Mouse (Mus musculus) lung, embryonic 14.5 days (tissue): ENCODE results near the gene Pcnx2. TPM values are rescaled to one million over a fixed set of nuclear protein-coding genes. Genes with fewer than 3 reads are reported as not detected.

Source experiments
- ATAC-seq: fragments of 200-750 bp; cut with Nextera tagmentation; 2 replicates; pipeline ENCODE4 v1.8.0; 2017; ENCODE audit warnings: mild to moderate bottlenecking, moderate TSS enrichment, moderate library complexity; ENCODE audit not compliant: insufficient read depth
- DNase-seq: peaks from one replicate; pipeline ENCODE4 v3.0.0-alpha.2; 2015
- H3K27ac ChIP-seq: fragments of 300-500 bp; sonication (generic); 2 replicates; pipeline ENCODE4 v1.5.1; 2014; ENCODE audit warnings: low read depth, mild to moderate bottlenecking, moderate library complexity
- H3K27me3 ChIP-seq: fragments of 300-500 bp; sonication (generic); 2 replicates; pipeline ENCODE4 v1.6.1; 2014; ENCODE audit warnings: low read length, control low read depth; ENCODE audit not compliant: insufficient read depth
- H3K36me3 ChIP-seq: fragments of 300-500 bp; sonication (generic); 2 replicates; pipeline ENCODE4 v1.6.1; 2014; ENCODE audit warnings: control low read depth; ENCODE audit not compliant: insufficient read depth
- H3K4me1 ChIP-seq: fragments of 300-500 bp; sonication (generic); 2 replicates; pipeline ENCODE4 v1.6.1; 2014; ENCODE audit warnings: antibody characterized with exemption, control low read depth; ENCODE audit not compliant: insufficient read depth
- H3K4me2 ChIP-seq: fragments of 300-500 bp; sonication (generic); 2 replicates; pipeline ENCODE4 v1.6.1; 2014; ENCODE audit warnings: mild to moderate bottlenecking
- H3K4me3 ChIP-seq: fragments of 300-500 bp; sonication (generic); 2 replicates; pipeline ENCODE4 v1.5.1; 2014; ENCODE audit warnings: low read depth, low read length
- H3K9ac ChIP-seq: fragments of 300-500 bp; sonication (generic); 2 replicates; pipeline ENCODE4 v1.6.1; 2014
- H3K9me3 ChIP-seq: fragments of 300-500 bp; sonication (generic); 2 replicates; pipeline ENCODE4 v1.6.1; 2016; ENCODE audit warnings: low read depth, low read length, control low read depth
- CTCF ChIP-seq: IDR thresholded peaks from 2 replicates; pipeline ENCODE4 v1.5.1; 2016; ENCODE audit warnings: antibody characterized with exemption, low read depth
- WGBS: fragments of 180-500 bp; shearing (Covaris S2); extraction: QIAGEN DNeasy Blood & Tissue Kit; methylation state at CpG from one replicate; pipeline ENCODE4 v1.1.7; 2014; 5-methylcytosine and 5-hydroxymethylcytosine counted together
- polyA plus RNA-seq: library from polyadenylated mRNA; unstranded; fragments of >200 nt; fragmentation: Nextera tagmentation; extraction: Ambion mirVana; gene quantifications from 2 replicates; pipeline ENCODE4 v1.2.1, GENCODE M21; 2014

Gene Pcnx2
- polyA plus RNA-seq, 1 experiment from 2014 or later: not detected

DNA sequence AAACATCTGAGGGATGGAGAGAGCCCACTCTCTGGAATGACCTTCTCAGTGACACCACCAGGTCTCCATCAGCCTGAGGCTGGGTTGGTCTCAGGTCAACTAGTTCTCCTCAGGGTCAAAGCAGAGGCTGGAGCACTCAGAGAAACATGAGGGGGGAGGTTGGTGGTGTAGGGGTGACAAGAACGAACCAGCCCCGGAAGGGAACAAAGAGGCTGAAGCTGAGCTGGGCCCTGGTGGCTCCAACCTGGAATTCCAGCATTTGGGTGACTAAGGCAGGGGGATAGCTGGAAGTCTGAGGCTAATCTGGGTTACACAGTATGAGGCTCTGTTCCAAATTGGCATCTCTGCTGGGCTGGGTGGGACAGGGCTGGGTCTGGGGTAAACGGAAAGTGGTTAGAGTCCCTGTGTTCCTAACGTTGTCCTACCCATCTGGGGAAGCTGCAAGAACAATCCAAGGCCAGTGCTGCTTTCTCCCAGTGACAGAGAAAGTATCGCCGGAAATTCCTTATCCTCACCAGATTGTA, 27.9 kb downstream of the Pcnx2 start:
- Histone ChIP-seq H3K27ac (no peak overlapping the region), H3K36me3 (no peaks in the 10 kb centered on the region), H3K27me3 (no peaks in the 10 kb centered on the region), H3K4me3 (no peak overlapping the region), H3K9me3 (no peaks in the 10 kb centered on the region), H3K4me2 (no peak overlapping the region), H3K9ac (no peak overlapping the region), H3K4me1 (no peaks in the 10 kb centered on the region; the same call in 1 of the 2 replicates)
- peak; percentile 15; the same call in 1 of the 2 replicates for ATAC-seq
- no peak for DNase-seq
- WGBS: 15% methylated on average over 6 of the region's 6 CpGs
- no peak for TF ChIP-seq CTCF

GRCm38 (mm10) chr8:125869739-125870138, 28.4 kb downstream of the Pcnx2 start:
- ATAC-seq (no peak), DNase-seq (no peak)
- Histone ChIP-seq H3K9ac (no peak overlapping the region), H3K9me3 (no peaks in the 10 kb centered on the region), H3K4me1 (no peaks in the 10 kb centered on the region; the same call in 1 of the 2 replicates), H3K4me2 (no peak overlapping the region), H3K27ac (no peak overlapping the region), H3K36me3 (no peaks in the 10 kb centered on the region), H3K4me3 (no peak overlapping the region), H3K27me3 (no peaks in the 10 kb centered on the region)
- no peak for TF ChIP-seq CTCF
- WGBS: 73% methylated on average over 3 of the region's 3 CpGs

DNA sequence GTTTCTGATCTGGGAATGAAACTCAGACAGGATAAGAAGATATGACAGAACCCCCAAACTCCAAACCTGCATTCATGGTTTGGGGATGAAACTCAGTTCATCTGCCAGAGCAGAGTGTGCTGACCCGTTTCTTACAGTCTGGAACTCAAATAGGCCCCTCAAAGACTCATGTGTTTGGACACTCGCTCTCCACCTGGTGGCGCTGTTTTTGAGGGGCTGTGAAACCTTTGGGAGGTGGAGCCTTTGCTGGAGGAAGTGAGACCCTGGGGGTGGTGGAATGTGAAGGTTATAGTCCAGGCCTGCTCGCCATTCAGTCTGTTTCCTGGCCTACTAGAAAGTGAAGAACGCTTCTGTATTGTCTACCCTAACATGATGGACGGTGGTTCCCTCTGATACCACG, 29.6 kb downstream of the Pcnx2 start:
- DNase-seq (peak; percentile 15), ATAC-seq (no peak)
- Histone ChIP-seq H3K9me3 (no peaks in the 10 kb centered on the region), H3K27me3 (no peaks in the 10 kb centered on the region), H3K4me2 (no peak overlapping the region), H3K4me1 (no peaks in the 10 kb centered on the region; the same call in 1 of the 2 replicates), H3K9ac (no peak overlapping the region), H3K36me3 (no peaks in the 10 kb centered on the region), H3K27ac (no peak overlapping the region), H3K4me3 (no peak overlapping the region)
- TF ChIP-seq CTCF: peak; percentile 44
- 44% methylated on average over 7 of the region's 7 CpGs for WGBS

DNA sequence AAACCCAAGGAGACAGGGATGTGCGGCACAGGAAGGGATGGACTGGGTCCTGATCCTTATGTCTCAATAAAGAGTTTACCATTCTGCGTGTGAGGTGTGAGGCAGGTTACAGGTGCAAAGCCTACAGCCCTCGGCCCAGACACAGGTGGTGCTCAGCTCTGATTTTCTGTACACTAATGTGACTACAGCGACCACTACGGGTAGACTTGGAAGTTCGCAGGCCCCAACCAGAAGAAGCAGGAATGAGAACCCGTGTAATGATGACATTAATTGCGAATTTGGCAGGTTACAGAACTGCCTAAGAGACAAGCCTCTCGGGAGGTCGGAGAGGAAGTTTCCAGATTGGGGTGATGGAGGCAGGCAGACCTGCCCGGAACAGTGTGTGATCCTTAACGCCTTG, 32.0 kb downstream of the Pcnx2 start:
- Histone ChIP-seq H3K4me3 (no peak overlapping the region), H3K9me3 (no peaks in the 10 kb centered on the region), H3K27ac (no peak overlapping the region), H3K9ac (no peak overlapping the region), H3K4me2 (no peak overlapping the region), H3K4me1 (no peaks in the 10 kb centered on the region), H3K27me3 (no peaks in the 10 kb centered on the region), H3K36me3 (no peaks in the 10 kb centered on the region)
- peak; percentile 38 for TF ChIP-seq CTCF
- ATAC-seq: no peak
- WGBS: 65% methylated on average over 12 of the region's 12 CpGs
- no peak for DNase-seq

GRCm38 (mm10) chr8:125857251-125857650, 40.9 kb downstream of the Pcnx2 start:
- Histone ChIP-seq H3K36me3 (no peaks in the 10 kb centered on the region), H3K9me3 (no peaks in the 10 kb centered on the region), H3K4me3 (no peak overlapping the region), H3K9ac (no peak overlapping the region), H3K4me2 (no peak overlapping the region), H3K27me3 (no peaks in the 10 kb centered on the region), H3K4me1 (no peaks in the 10 kb centered on the region), H3K27ac (no peak overlapping the region)
- 44% methylated on average over 6 of the region's 6 CpGs for WGBS
- DNase-seq (no peak), ATAC-seq (no peak)
- no peak for TF ChIP-seq CTCF

DNA sequence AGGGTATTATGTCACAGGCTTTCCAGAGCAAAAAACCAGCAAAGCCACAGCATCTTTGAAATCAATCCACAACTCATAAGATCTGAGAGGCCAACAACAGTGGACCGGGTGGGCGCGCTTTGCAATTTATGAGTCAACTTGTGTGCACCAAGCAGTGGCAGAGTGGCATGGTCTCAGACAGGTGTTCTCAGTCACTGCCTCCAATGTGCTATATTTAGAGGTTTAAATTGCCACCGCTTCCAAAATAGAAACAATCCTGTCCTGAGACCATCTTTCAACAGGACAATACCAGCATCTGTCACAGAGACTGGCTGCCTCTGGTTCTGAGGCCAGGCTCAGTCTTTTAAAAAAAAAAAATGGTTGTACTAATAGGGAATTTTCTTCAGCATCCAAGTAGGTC, 42.0 kb downstream of the Pcnx2 start:
- ATAC-seq: no peak
- no peaks in the 10 kb centered on the region for H3K4me1 ChIP-seq

GRCm38 (mm10) chr8:125854379-125854778, 43.7 kb downstream of the Pcnx2 start:
- no peak overlapping the region for H3K4me2 ChIP-seq
- H3K36me3 ChIP-seq: no peaks in the 10 kb centered on the region
- no peak overlapping the region for H3K27ac ChIP-seq
- DNase-seq (no peak), ATAC-seq (no peak)
- H3K4me3 ChIP-seq: no peak overlapping the region
- 75% methylated on average over 7 of the region's 7 CpGs for WGBS
- no peaks in the 10 kb centered on the region for H3K9me3 ChIP-seq
- no peaks in the 10 kb centered on the region for H3K4me1 ChIP-seq
- H3K27me3 ChIP-seq: no peaks in the 10 kb centered on the region
- TF ChIP-seq CTCF: no peak
- no peak overlapping the region for H3K9ac ChIP-seq

More for the DNA sequence above, 42.0 kb downstream of the Pcnx2 start:
- Histone ChIP-seq H3K4me2 (no peak overlapping the region), H3K27ac (no peak overlapping the region), H3K9ac (no peak overlapping the region), H3K4me3 (no peak overlapping the region), H3K27me3 (no peaks in the 10 kb centered on the region), H3K9me3 (no peaks in the 10 kb centered on the region), H3K36me3 (no peaks in the 10 kb centered on the region)
- no peak for DNase-seq
- TF ChIP-seq CTCF: no peak
- 72% methylated on average over 4 of the region's 4 CpGs for WGBS

DNA sequence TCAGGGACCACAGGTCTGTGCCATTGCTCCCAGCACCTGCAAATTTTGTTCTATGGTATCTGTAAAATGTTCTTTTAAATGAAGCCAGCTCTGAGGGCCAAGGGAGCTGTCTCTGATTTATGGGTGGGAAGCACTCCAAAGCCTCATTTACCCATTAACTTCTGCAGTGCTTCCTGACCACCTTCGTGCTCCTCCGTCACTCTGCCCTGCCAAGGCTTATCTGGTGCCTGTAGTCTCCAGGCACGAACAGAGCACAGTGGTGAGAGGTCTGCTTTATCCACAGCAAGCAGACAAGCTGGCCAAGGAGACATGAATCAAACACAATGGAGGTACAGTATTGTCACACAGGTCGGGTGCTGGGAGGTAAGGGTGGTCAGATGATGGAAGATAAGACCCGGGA, 44.8 kb downstream of the Pcnx2 start:
- Histone ChIP-seq H3K9me3 (no peaks in the 10 kb centered on the region), H3K4me3 (no peak overlapping the region), H3K36me3 (no peaks in the 10 kb centered on the region), H3K27me3 (no peaks in the 10 kb centered on the region), H3K9ac (no peak overlapping the region), H3K4me1 (no peaks in the 10 kb centered on the region), H3K4me2 (no peak overlapping the region), H3K27ac (no peak overlapping the region)
- WGBS: 24% methylated on average over 5 of the region's 5 CpGs
- no peak for DNase-seq
- no peak for ATAC-seq
- no peak for TF ChIP-seq CTCF
